Mouse (Mus musculus): ENCODE results near the gene Tubal3.
A peak's percentile ranks its signal among the peaks of the same experiment; 100 is the strongest.
"Not testable (repeated sequence)": the region's sequence is repeated elsewhere in the genome, so short reads cannot be mapped to it uniquely, and the experiment has no call there.

Gene Tubal3

GRCm38 (mm10) chr13:3917571-3918311 lies at the start of gene Tubal3, which contains the start of gene Net1:
TSS of gene Tubal3 (plus strand) at chr13:3918274.
TSS of gene Net1 (minus strand) at chr13:3918220.
- peak; percentile 90 to 95 for DNase-seq (ENCODE audit: low spot score in 2 of 2)

- no peak for DNase-seq (ENCODE audit: low spot score in 2 of 2)
Observed at GRCm38 (mm10) chr13:3869901-3870300, 48.2 kb upstream of the Tubal3 start.

- DNase-seq (ENCODE audit: low spot score in 2 of 2) = no peak
Observed at GRCm38 (mm10) chr13:3872832-3873231, 45.2 kb upstream of the Tubal3 start.

GRCm38 (mm10) chr13:3876448-3876847 lies 41.6 kb upstream of the Tubal3 start:
- no peak for DNase-seq (ENCODE audit: low spot score in 2 of 2)

GRCm38 (mm10) chr13:3877185-3877584 lies 40.9 kb upstream of the Tubal3 start:
- DNase-seq (ENCODE audit: low spot score in 2 of 2) = no peak

GRCm38 (mm10) chr13:3877679-3878220 lies 40.3 kb upstream of the Tubal3 start:
- DNase-seq (ENCODE audit: low spot score in 2 of 2) = no peak

GRCm38 (mm10) chr13:3886663-3887062 lies 31.4 kb upstream of the Tubal3 start:
- DNase-seq (ENCODE audit: low spot score in 2 of 2) = no peak

GRCm38 (mm10) chr13:3889111-3889510 lies 29.0 kb upstream of the Tubal3 start:
- DNase-seq (ENCODE audit: low spot score in 2 of 2) = no peak

GRCm38 (mm10) chr13:3890061-3890460 lies 28.0 kb upstream of the Tubal3 start:
- no peak for DNase-seq (ENCODE audit: low spot score in 2 of 2)

GRCm38 (mm10) chr13:3891479-3892087 lies 26.5 kb upstream of the Tubal3 start:
- no peak for DNase-seq (ENCODE audit: low spot score in 2 of 2)

- no peak for DNase-seq (ENCODE audit: low spot score in 2 of 2)
Observed at GRCm38 (mm10) chr13:3892601-3893000, 25.5 kb upstream of the Tubal3 start.

GRCm38 (mm10) chr13:3893126-3893734 lies 24.8 kb upstream of the Tubal3 start:
- DNase-seq (ENCODE audit: low spot score in 2 of 2) = peak; percentile 92 to 95

GRCm38 (mm10) chr13:3894549-3894948 lies 23.5 kb upstream of the Tubal3 start:
- DNase-seq (ENCODE audit: low spot score in 2 of 2) = no peak

- no peak for DNase-seq (ENCODE audit: low spot score in 2 of 2)
Observed at GRCm38 (mm10) chr13:3895397-3895980, 22.6 kb upstream of the Tubal3 start.

- DNase-seq (ENCODE audit: low spot score in 2 of 2) = no peak
Observed at GRCm38 (mm10) chr13:3896032-3896431, 22.0 kb upstream of the Tubal3 start.

GRCm38 (mm10) chr13:3896913-3897312 lies 21.2 kb upstream of the Tubal3 start:
- DNase-seq (ENCODE audit: low spot score in 2 of 2) = peak; percentile 78 to 89

- DNase-seq (ENCODE audit: low spot score in 2 of 2) = not testable (repeated sequence)
Observed at GRCm38 (mm10) chr13:3898202-3898601, 19.9 kb upstream of the Tubal3 start.

GRCm38 (mm10) chr13:3899301-3899700 lies 18.8 kb upstream of the Tubal3 start:
- no peak for DNase-seq (ENCODE audit: low spot score in 2 of 2)

GRCm38 (mm10) chr13:3907151-3907696 lies 10.8 kb upstream of the Tubal3 start:
- DNase-seq (ENCODE audit: low spot score in 2 of 2) = no peak

GRCm38 (mm10) chr13:3908262-3908661 lies 9.8 kb upstream of the Tubal3 start:
- no peak for DNase-seq (ENCODE audit: low spot score in 2 of 2)

GRCm38 (mm10) chr13:3910356-3910755 lies 7.7 kb upstream of the Tubal3 start:
- DNase-seq (ENCODE audit: low spot score in 2 of 2) = no peak

- DNase-seq (ENCODE audit: low spot score in 2 of 2) = no peak
Observed at GRCm38 (mm10) chr13:3913504-3913903, 4.6 kb upstream of the Tubal3 start.
